Comparison of ENCODE assay signal across 8 mouse cellular contexts in genomic region chr5:111578977-111579727, GRCm38 (mm10).
DNase-seq lines count a peak whose midpoint lies in the region; ATAC-seq lines count a peak whose summit lies in the region.
"Had no signal": no experiment of that assay in that cellular context is flagged by ENCODE, and none has a peak within 500 bp of the region (broad histone marks: within the 10 kb centered on the region; RNA-seq: fewer than 3 reads in every experiment).

No protein-coding gene starts in this region.

- no peak overlapping the region; the same call in 1 of the 2 replicates for H3K9ac ChIP-seq in midbrain, embryonic 16.5 days (ENCODE audit: low read depth, low read length)
- no peak overlapping the region for H3K9ac ChIP-seq in intestine, embryonic 15.5 days
- H3K9ac ChIP-seq in stomach, embryonic 15.5 days, result no peak overlapping the region
- H3K9ac ChIP-seq: liver, embryonic 15.5 days had no signal

- peak overlapping the region; percentile 92 for H3K27ac ChIP-seq in midbrain, embryonic 10.5 days (replicated peaks)
- H3K27ac ChIP-seq in midbrain, embryonic 16.5 days (ENCODE audit: low read length), result no peak overlapping the region
- peak overlapping the region; percentile 92 for H3K27ac ChIP-seq in forebrain, embryonic 10.5 days
- peak overlapping the region; percentile 73 for H3K27ac ChIP-seq in intestine, embryonic 15.5 days
- peak overlapping the region; percentile 82 for H3K27ac ChIP-seq in stomach, embryonic 15.5 days
- H3K27ac ChIP-seq: liver, embryonic 15.5 days had no signal

- peak overlapping the region; percentile 20; the same call in 1 of the 2 replicates for H3K4me3 ChIP-seq in midbrain, embryonic 10.5 days
- H3K4me3 ChIP-seq in midbrain, embryonic 16.5 days (ENCODE audit: low read depth, low read length), result no peak overlapping the region
- peak overlapping the region; percentile 13; the same call in 1 of the 2 replicates for H3K4me3 ChIP-seq in forebrain, embryonic 10.5 days
- no peak overlapping the region for H3K4me3 ChIP-seq in intestine, embryonic 15.5 days (replicated peaks)
- H3K4me3 ChIP-seq in stomach, embryonic 15.5 days (replicated peaks), result no peak overlapping the region
- H3K4me3 ChIP-seq: liver, embryonic 15.5 days had no signal

- peaks cover 4% of the 10 kb centered on the region; the same call in 1 of the 2 replicates for H3K36me3 ChIP-seq in midbrain, embryonic 10.5 days
- no peaks in the 10 kb centered on the region for H3K36me3 ChIP-seq in midbrain, embryonic 16.5 days (ENCODE audit: control insufficient read depth, insufficient read depth, low read length)
- H3K36me3 ChIP-seq in forebrain, embryonic 10.5 days (replicated peaks), result no peaks in the 10 kb centered on the region; the same call in 1 of the 2 replicates
- H3K36me3 ChIP-seq in intestine, embryonic 15.5 days, result no peaks in the 10 kb centered on the region
- no peaks in the 10 kb centered on the region for H3K36me3 ChIP-seq in stomach, embryonic 15.5 days
- H3K36me3 ChIP-seq: liver, embryonic 15.5 days had no signal

- peaks cover 9% of the 10 kb centered on the region for H3K27me3 ChIP-seq in midbrain, embryonic 10.5 days (ENCODE audit: low read depth, poor library complexity, severe bottlenecking)
- H3K27me3 ChIP-seq in midbrain, embryonic 16.5 days (ENCODE audit: control insufficient read depth, insufficient read depth, low read depth, low read length), result no peaks in the 10 kb centered on the region
- H3K27me3 ChIP-seq in forebrain, embryonic 10.5 days (ENCODE audit: poor library complexity, severe bottlenecking), result peaks cover 41% of the 10 kb centered on the region
- H3K27me3 ChIP-seq in intestine, embryonic 15.5 days (replicated peaks), result 0 out of 2 replicates have a peak, but pooled peaks cover 6% of the 10 kb centered on the region
- no peaks in the 10 kb centered on the region for H3K27me3 ChIP-seq in stomach, embryonic 15.5 days (replicated peaks)

- peak; percentile 62 for DNase-seq in midbrain, embryonic 10.5 days (ENCODE audit: low spot score)
- DNase-seq in forebrain, embryonic 10.5 days (ENCODE audit: extremely low spot score, low spot score), result no peak
- DNase-seq in spleen, postnatal 4 days (ENCODE audit: low spot score in 2 of 2), result no peak
- DNase-seq in gastrocnemius, postnatal 10 days, result no peak

- peaks cover 94% of the 10 kb centered on the region for H3K4me1 ChIP-seq in midbrain, embryonic 10.5 days
- peaks cover 49% of the 10 kb centered on the region for H3K4me1 ChIP-seq in midbrain, embryonic 16.5 days (ENCODE audit: control insufficient read depth, insufficient read depth, low read length)
- peaks cover 92% of the 10 kb centered on the region for H3K4me1 ChIP-seq in forebrain, embryonic 10.5 days
- H3K4me1 ChIP-seq in intestine, embryonic 15.5 days (replicated peaks), result peaks cover 53% of the 10 kb centered on the region
- peaks cover 56% of the 10 kb centered on the region for H3K4me1 ChIP-seq in stomach, embryonic 15.5 days

- H3K9me3 ChIP-seq in midbrain, embryonic 10.5 days (replicated peaks), result no peaks in the 10 kb centered on the region
- no peaks in the 10 kb centered on the region for H3K9me3 ChIP-seq in midbrain, embryonic 16.5 days (replicated peaks; ENCODE audit: control insufficient read depth, low read length, poor library complexity, severe bottlenecking)
- no peaks in the 10 kb centered on the region for H3K9me3 ChIP-seq in forebrain, embryonic 10.5 days
- no peaks in the 10 kb centered on the region for H3K9me3 ChIP-seq in intestine, embryonic 15.5 days
- no peaks in the 10 kb centered on the region for H3K9me3 ChIP-seq in stomach, embryonic 15.5 days
- H3K9me3 ChIP-seq: liver, embryonic 15.5 days had no signal

- H3K4me2 ChIP-seq in midbrain, embryonic 16.5 days (ENCODE audit: low read length), result no peak overlapping the region
- no peak overlapping the region for H3K4me2 ChIP-seq in intestine, embryonic 15.5 days (replicated peaks)
- peak overlapping the region; percentile 19; the same call in 1 of the 2 replicates for H3K4me2 ChIP-seq in stomach, embryonic 15.5 days
- H3K4me2 ChIP-seq: liver, embryonic 15.5 days had no signal

- 12% methylated on average over 12 of the region's 12 CpGs for WGBS in midbrain, embryonic 10.5 days
- 14% methylated on average over 12 of the region's 12 CpGs for WGBS in midbrain, embryonic 16.5 days
- WGBS in forebrain, embryonic 10.5 days, result 13% methylated on average over 12 of the region's 12 CpGs
- 16% methylated on average over 12 of the region's 12 CpGs for WGBS in intestine, embryonic 15.5 days
- WGBS in stomach, embryonic 15.5 days, result 16% methylated on average over 12 of the region's 12 CpGs

- no peak for ATAC-seq in midbrain, embryonic 16.5 days
- peak; percentile 41 for ATAC-seq in intestine, embryonic 15.5 days
- peak; percentile 44; the same call in 1 of the 2 replicates for ATAC-seq in stomach, embryonic 15.5 days (ENCODE audit: insufficient read depth, low FRiP score, low read depth)

Comparison
In these comparisons a context has a peak if more than half of its experiments do, and no peak if none do; other contexts are left out.
1. H3K4me3 ChIP-seq: peak in midbrain, embryonic 10.5 days (single experiment) and forebrain, embryonic 10.5 days (single experiment); none in midbrain, embryonic 16.5 days (single experiment), intestine, embryonic 15.5 days (single experiment) and stomach, embryonic 15.5 days (single experiment).